ENCODE assay signal across 9 mouse cellular contexts in genomic region chr14:20993067-20993691, GRCm38 (mm10). TPM values are rescaled to one million over a fixed set of nuclear protein-coding genes. Genes with fewer than 3 reads are reported as not detected.
A peak's percentile ranks its signal among the peaks of the same experiment; 100 is the strongest.
DNase-seq lines count a peak whose midpoint lies in the region; ATAC-seq and TF ChIP-seq lines count a peak whose summit lies in the region.
"Had no signal": no experiment of that assay in that cellular context is flagged by ENCODE, and none has a peak within 500 bp of the region (broad histone marks: within the 10 kb centered on the region; RNA-seq: fewer than 3 reads in every experiment).

No protein-coding gene starts in this region.

- H3K27ac ChIP-seq in liver, embryonic 12.5 days: no peak overlapping the region
- no peak overlapping the region for H3K27ac ChIP-seq in heart, postnatal 0 days (ENCODE audit: low read depth)
- H3K27ac ChIP-seq in stomach, postnatal 0 days (replicated peaks): no peak overlapping the region
- H3K27ac ChIP-seq: embryonic facial prominence, embryonic 12.5 days had no signal

- H3K36me3 ChIP-seq in liver, embryonic 12.5 days: peaks cover 34% of the 10 kb centered on the region
- peaks cover 68% of the 10 kb centered on the region for H3K36me3 ChIP-seq in heart, postnatal 0 days (replicated peaks; ENCODE audit: control insufficient read depth, insufficient read depth, low read length)
- H3K36me3 ChIP-seq in stomach, postnatal 0 days (ENCODE audit: control insufficient read depth, insufficient read depth, low read length): peaks cover 2% of the 10 kb centered on the region; the same call in 1 of the 2 replicates

- H3K9ac ChIP-seq in liver, embryonic 12.5 days: no peak overlapping the region
- no peak overlapping the region for H3K9ac ChIP-seq in heart, postnatal 0 days (replicated peaks; ENCODE audit: low read depth, low read length)
- H3K9ac ChIP-seq in stomach, postnatal 0 days (ENCODE audit: low read length): no peak overlapping the region
- H3K9ac ChIP-seq: embryonic facial prominence, embryonic 12.5 days had no signal

- no peak for ATAC-seq in liver, embryonic 12.5 days
- peak; percentile 57; the same call in 1 of the 2 replicates for ATAC-seq in heart, postnatal 0 days (ENCODE audit: insufficient read depth, low read depth)
- peak; percentile 73 for ATAC-seq in stomach, postnatal 0 days (ENCODE audit: low FRiP score, low TSS enrichment)

- no peak overlapping the region for H3K4me3 ChIP-seq in liver, embryonic 12.5 days
- no peak overlapping the region for H3K4me3 ChIP-seq in heart, postnatal 0 days (ENCODE audit: low read depth, low read length)
- no peak overlapping the region for H3K4me3 ChIP-seq in stomach, postnatal 0 days (ENCODE audit: low read depth, low read length)
- H3K4me3 ChIP-seq: embryonic facial prominence, embryonic 12.5 days had no signal

- WGBS in liver, embryonic 12.5 days (ENCODE audit: insufficient replicate concordance): 51% methylated on average over 3 of the region's 3 CpGs
- 50% methylated on average over 3 of the region's 3 CpGs for WGBS in heart, postnatal 0 days
- 30% methylated on average over 3 of the region's 3 CpGs for WGBS in stomach, postnatal 0 days

- DNase-seq in liver: peak; percentile 42
- peak; percentile 65 for DNase-seq in adrenal gland, adult 2 months
- peak; percentile 77 for DNase-seq in embryo, embryonic 10.5 days (ENCODE audit: low spot score)
- DNase-seq in heart, postnatal 0 days (ENCODE audit: low spot score): peak; percentile 65
- DNase-seq in layer of hippocampus, adult 8-10 months (ENCODE audit: low spot score in 2 of 2): peak; percentile 33 to 53
- DNase-seq in lung, postnatal 25 days (ENCODE audit: low spot score): peak; percentile 66
- DNase-seq in stomach, postnatal 0 days (ENCODE audit: low spot score): peak; percentile 52

- H3K9me3 ChIP-seq in liver, embryonic 12.5 days (replicated peaks): no peaks in the 10 kb centered on the region
- no peaks in the 10 kb centered on the region; the same call in 1 of the 2 replicates for H3K9me3 ChIP-seq in heart, postnatal 0 days (replicated peaks; ENCODE audit: control insufficient read depth, low read length)
- H3K9me3 ChIP-seq in stomach, postnatal 0 days (ENCODE audit: control insufficient read depth, low read length): no peaks in the 10 kb centered on the region
- H3K9me3 ChIP-seq: embryonic facial prominence, embryonic 12.5 days had no signal

- no peaks in the 10 kb centered on the region for H3K27me3 ChIP-seq in liver, embryonic 12.5 days (replicated peaks)
- no peaks in the 10 kb centered on the region for H3K27me3 ChIP-seq in heart, postnatal 0 days (ENCODE audit: control insufficient read depth, insufficient read depth, low read length)
- H3K27me3 ChIP-seq in stomach, postnatal 0 days (ENCODE audit: control insufficient read depth, insufficient read depth, low read length): no peaks in the 10 kb centered on the region
- H3K27me3 ChIP-seq: embryonic facial prominence, embryonic 12.5 days had no signal

- no peak overlapping the region for H3K4me2 ChIP-seq in liver, embryonic 12.5 days
- H3K4me2 ChIP-seq in heart, postnatal 0 days (ENCODE audit: low read depth, low read length): no peak overlapping the region
- no peak overlapping the region for H3K4me2 ChIP-seq in stomach, postnatal 0 days (replicated peaks; ENCODE audit: low read depth)
- H3K4me2 ChIP-seq: embryonic facial prominence, embryonic 12.5 days had no signal

- TF ChIP-seq CTCF in heart, postnatal 0 days (IDR thresholded peaks at IDR 0.05; ENCODE audit: low read depth): peak; percentile 74
- peak; percentile 88 for TF ChIP-seq CTCF in stomach, postnatal 0 days (IDR thresholded peaks at IDR 0.05; ENCODE audit: low read depth)

- peaks cover 28% of the 10 kb centered on the region for H3K4me1 ChIP-seq in liver, embryonic 12.5 days
- no peaks in the 10 kb centered on the region for H3K4me1 ChIP-seq in heart, postnatal 0 days (ENCODE audit: control insufficient read depth, insufficient read depth)
- H3K4me1 ChIP-seq in stomach, postnatal 0 days (replicated peaks; ENCODE audit: control insufficient read depth, insufficient read depth): no peaks in the 10 kb centered on the region
- H3K4me1 ChIP-seq: embryonic facial prominence, embryonic 12.5 days had no signal

- TF ChIP-seq EP300 in heart, postnatal 0 days (IDR thresholded peaks at IDR 0.05; ENCODE audit: low read depth): no peak
- TF ChIP-seq EP300 in stomach, postnatal 0 days (optimal IDR thresholded peaks at IDR 0.05): no peak

RNA-seq across cellular contexts. Expression of gene Ap3m1, which starts 59.1 kb away (rescaled TPM):
- polyA plus RNA-seq in liver, embryonic 12.5 days (2016; fragmentation: Nextera tagmentation; extraction: Ambion mirVana): 42.9 and 43.4 TPM in 2 replicates
- total RNA-seq in adrenal gland, adult 2 months (2021): 100 to 1,000 TPM; 106 to 109 TPM
- 9.0 and 10.3 TPM in 2 replicates for polyA plus RNA-seq in adrenal gland, adult 2 months (2012; rRNA removed)
- total RNA-seq in heart, postnatal 0 days (2014; rRNA removed; ENCODE audit: low replicate concordance): 63.7 and 65.4 TPM in 2 replicates
- 43.6 and 44.7 TPM in 2 replicates for polyA plus RNA-seq in heart, postnatal 0 days (2015; fragmentation: Nextera tagmentation; extraction: Ambion mirVana)
- total RNA-seq in layer of hippocampus, adult 8-10 months (2022): 10 to 100 TPM; 68.9 to 81.4 (median 74.7) TPM
- polyA plus RNA-seq in stomach, postnatal 0 days (2015; fragmentation: Nextera tagmentation; extraction: Ambion mirVana): 42.7 and 46.8 TPM in 2 replicates

RNA-seq across cellular contexts. Expression of gene Adk, which starts 59.2 kb away (rescaled TPM):
- polyA plus RNA-seq in liver, embryonic 12.5 days (2016; fragmentation: Nextera tagmentation; extraction: Ambion mirVana): 195 and 206 TPM in 2 replicates
- 100 to 1,000 TPM; 103 to 124 TPM for total RNA-seq in adrenal gland, adult 2 months (2021)
- 11.8 and 12.4 TPM in 2 replicates for polyA plus RNA-seq in adrenal gland, adult 2 months (2012; rRNA removed)
- 126 and 133 TPM in 2 replicates for total RNA-seq in heart, postnatal 0 days (2014; rRNA removed; ENCODE audit: low replicate concordance)
- polyA plus RNA-seq in heart, postnatal 0 days (2015; fragmentation: Nextera tagmentation; extraction: Ambion mirVana): 246 and 255 TPM in 2 replicates
- total RNA-seq in layer of hippocampus, adult 8-10 months (2022): 10 to 100 TPM; 66.5 to 80.7 (median 73.0) TPM
- polyA plus RNA-seq in stomach, postnatal 0 days (2015; fragmentation: Nextera tagmentation; extraction: Ambion mirVana): 106 and 110 TPM in 2 replicates
